Mouse (Mus musculus): ENCODE data around the gene Taf15.

- TF ChIP-seq CTCF (IDR thresholded peaks at IDR 0.05; ENCODE audit: borderline replicate concordance, insufficient read depth, low read depth, low read length): no peak
- TF ChIP-seq POLR2A (IDR thresholded peaks at IDR 0.05; ENCODE audit: borderline replicate concordance, insufficient read depth, low read length): no peak
These were observed 14.8 kb upstream of the Taf15 start for GRCm38 (mm10) chr11:83457912-83458601.
